Mouse (Mus musculus): ENCODE data around the gene Xpot.

The Xpot gene

DNA sequence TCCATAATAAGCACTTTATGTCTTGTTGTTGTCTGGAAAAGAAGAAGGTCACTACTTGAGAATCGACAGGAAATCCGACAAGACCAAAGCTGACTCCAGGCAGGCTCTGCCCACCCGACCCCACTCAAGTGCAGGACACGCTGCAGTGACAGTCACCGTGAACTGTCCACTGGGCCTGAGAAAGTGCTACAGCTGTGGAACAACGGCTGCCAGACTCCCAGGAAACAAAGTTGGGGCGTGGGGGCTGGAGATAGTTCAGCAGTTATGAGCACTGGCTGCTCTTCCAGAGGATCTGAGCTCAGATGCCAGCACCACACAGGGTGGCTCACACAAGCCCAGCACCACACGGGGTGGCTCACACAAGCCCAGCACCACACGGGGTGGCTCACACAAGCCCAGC is 49.8 kb downstream of the Xpot start:
- DNase-seq (ENCODE audit: low read depth, low spot score), result no peak

- DNase-seq (ENCODE audit: low read depth, low spot score), result no peak
These were observed 54.5 kb downstream of the Xpot start for GRCm38 (mm10) chr10:121571511-121572147.

DNA sequence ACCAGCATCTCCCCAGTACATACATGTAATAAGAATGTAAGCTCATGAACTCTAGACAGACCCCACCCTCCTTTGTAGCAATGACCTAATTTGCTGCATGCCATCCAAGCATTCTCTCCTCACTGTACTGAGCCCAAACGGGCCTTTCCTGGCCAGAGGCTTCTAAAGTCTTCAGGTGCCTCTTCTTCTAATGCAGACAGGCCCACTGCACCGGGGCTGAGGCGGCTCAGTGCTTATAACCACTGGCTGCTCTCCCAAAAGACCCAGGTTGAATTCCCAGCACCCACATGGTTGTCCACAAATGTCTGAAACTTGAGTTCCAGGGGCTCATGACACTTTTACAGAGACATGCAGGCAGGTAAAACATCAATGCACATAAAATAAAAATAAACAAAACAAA is 55.1 kb downstream of the Xpot start:
- DNase-seq (ENCODE audit: low read depth, low spot score), result no peak

DNA sequence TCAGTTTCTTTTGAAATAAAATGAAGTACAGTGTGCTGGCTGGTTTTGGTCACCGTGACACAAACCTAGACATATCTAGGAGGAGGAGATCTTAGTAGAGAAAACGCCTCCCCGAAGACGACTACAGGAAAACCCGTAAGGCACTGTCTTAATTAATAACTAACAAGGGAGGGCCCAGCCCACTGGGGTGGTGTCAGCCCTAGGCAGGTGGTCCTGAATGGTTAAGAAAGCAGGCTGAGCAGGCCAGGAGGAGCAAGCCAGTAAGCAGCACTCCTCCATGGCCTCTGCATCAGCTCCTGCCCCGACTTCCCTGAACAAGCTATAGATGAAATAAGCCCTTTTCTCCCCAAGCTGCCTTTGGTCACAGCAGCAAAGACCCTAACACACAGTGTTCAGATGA is 56.3 kb downstream of the Xpot start:
- DNase-seq (ENCODE audit: low read depth, low spot score), result no peak

DNA sequence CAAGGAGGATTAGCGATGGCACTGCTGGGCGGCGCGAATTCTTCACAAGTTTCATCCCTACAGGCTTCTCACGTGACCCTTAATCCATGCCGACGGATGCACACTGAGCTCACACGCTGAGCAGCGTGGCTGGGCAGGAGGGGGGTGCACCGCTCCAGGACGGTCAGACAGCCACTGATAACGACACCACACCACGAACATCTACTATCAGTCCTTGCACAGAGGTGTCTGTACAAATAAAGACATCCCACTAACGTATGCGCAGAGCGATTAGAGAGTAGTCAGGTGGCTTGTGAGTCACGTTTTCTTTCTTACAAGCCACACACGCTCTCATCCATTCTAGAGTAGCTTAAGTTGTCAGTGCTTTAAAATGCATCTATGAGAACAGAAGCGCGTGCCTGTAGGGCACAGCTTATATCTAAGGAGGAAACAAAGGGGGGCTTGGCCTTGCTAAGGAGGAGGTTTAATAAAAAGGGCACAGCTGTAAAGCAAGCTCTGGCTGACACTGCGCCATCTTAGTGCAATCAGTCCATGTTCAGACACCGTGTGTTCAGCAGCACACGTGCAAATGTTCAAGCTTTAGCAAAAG is 57.0 kb downstream of the Xpot start:
- peak; percentile 83 for DNase-seq (ENCODE audit: low read depth, low spot score)

DNA sequence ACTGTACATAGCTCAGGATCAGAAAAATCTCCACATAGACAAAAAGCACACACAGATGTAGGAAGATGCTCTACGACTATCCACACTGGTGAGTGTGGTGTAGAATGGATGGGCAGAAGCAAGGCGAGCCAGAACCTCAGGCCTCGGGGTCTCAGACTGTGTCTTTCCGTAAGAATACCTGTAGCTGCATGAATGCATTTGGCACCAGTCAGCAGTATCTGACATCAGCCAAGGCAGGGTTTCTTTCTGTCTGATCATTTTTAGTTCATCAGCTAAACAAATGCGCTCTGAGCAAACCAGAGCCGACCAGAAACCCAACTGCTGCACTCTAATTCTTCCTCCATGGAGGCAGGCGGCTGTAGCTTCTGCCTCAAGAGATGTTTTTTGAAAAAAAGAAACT is 57.6 kb downstream of the Xpot start:
- DNase-seq (ENCODE audit: low read depth, low spot score), result no peak

DNA sequence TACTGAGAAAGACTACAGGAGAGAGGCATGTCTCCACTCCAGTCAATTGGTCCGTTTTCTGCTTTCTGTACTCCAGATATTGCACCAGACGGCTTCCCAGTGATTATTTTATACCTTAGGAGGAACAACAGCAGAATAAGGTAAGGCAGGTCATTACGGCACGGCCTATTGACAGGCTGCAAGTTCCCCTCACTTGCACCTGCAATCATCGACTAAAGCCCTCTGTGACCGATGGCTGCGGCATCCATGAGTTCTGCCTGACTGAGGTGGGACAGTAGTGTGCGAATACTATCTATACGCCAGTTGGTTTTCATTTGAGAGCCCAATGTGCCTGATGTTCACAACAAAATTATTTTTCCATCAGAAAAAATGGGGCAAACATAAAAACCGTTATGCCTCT is 58.1 kb downstream of the Xpot start:
- DNase-seq (ENCODE audit: low read depth, low spot score), result no peak

DNA sequence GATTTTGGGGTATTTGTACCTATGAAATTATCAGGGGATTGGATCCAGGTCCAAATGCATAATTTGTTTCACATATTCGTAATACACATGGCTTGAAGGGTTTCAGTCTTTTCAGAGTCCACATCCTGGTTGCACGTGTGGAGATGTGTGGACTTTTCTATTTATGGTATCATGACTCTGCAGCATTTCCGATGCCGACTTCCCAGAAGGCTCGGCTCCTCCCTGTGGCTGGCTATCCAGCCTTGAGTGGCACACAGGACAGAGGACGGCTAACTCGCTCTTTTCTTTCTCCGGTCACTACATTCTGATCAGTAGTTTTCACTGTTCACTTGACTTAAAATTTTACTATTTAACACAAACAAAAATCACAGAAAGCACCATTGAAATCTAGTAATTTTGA is 61.7 kb downstream of the Xpot start:
- no peak for DNase-seq (ENCODE audit: low read depth, low spot score)

GRCm38 (mm10) chr10:121558231-121558630 is 67.9 kb downstream of the Xpot start:
- DNase-seq (ENCODE audit: low read depth, low spot score), result no peak

DNA sequence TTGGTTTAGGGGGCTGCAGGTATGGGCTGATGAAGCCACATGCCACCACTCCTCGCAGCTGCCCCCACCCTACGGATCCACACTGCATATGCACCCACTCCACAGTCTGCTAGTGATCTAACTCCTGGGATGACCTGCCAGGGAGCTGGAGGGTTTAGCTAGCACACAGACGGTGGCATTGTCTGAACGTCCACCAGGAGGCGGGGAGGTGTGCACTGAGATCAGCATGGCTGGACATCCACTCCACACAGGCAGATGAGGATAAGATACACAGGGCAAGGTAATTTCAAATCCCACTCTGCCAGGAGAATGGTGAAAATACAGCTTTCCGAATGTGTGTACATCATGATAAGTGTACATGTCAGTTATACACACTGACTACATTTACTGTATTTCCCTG is 69.9 kb downstream of the Xpot start:
- DNase-seq (ENCODE audit: low read depth, low spot score), result peak; percentile 49

DNA sequence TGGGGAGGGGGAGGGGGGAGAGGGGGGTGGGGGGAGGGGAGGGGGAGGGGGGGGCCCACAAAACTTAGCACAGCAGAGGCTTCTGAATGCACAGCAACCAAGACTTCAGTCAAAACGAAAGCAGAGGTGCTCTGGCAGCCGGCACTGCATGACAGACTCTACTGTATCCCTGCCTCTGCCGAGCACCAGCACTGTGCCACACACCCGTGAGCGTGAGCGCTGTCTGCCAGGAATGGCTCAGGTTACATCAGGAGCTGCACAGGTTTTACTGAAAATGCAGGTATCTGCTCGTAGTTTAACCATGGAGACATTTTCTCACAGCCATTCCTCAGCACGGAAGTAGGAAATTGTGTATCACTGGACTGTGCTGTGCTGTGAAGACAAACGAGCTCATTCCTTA is 75.8 kb downstream of the Xpot start:
- no peak for DNase-seq (ENCODE audit: low read depth, low spot score)

DNA sequence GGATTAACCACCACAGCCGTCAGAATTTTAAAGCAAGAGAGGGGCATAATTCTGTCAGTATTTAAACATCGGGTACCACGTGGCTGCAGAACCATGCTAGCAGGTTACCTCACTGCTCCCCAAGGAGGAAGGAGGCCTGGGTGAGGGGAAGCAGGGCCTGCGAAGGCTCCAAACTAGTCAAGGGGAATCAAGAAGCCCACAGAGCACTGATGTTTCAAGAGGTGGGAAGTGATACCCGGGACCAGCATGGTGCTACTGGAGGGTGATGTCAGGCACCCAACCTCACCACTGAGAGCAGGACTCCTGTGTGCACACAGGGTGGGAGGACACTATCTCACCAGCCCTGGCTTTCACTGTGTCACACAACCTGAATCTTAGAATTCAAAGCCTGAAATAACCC is 76.5 kb downstream of the Xpot start:
- DNase-seq (ENCODE audit: low read depth, low spot score), result no peak

GRCm38 (mm10) chr10:121547162-121547561 is 79.0 kb downstream of the Xpot start:
- no peak for DNase-seq (ENCODE audit: low read depth, low spot score)

- DNase-seq (ENCODE audit: low read depth, low spot score), result no peak
These were observed 82.6 kb downstream of the Xpot start for GRCm38 (mm10) chr10:121543577-121543976.

DNA sequence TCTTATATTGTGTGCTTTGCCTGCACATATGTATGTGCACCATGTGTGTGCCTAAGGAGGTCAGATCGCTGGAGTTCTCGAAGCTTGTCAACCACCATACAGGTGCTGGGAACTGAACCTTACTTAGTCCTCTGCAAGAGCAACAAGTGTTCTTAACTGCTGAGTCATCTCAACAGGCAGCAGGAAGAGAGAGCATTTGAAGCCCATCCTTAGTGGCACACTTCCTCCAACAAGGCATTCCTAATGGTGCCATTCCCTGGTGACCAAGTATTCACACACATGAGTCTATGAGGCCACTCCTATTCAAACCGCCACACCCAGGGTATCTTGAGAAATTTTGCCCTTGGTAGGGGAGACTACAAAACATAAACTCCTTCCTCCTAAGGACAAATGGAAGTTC is 84.0 kb downstream of the Xpot start:
- DNase-seq (ENCODE audit: low read depth, low spot score), result peak; percentile 45

Measured in ZHBTc4 (cell line).